Mouse (Mus musculus) heart, postnatal 0 days (tissue): ENCODE data around the gene Lin37. TPM values are rescaled to one million over a fixed set of nuclear protein-coding genes. Genes with fewer than 3 reads are reported as not detected.

Experiments
- ATAC-seq: fragments of 200-750 bp; cut with Nextera tagmentation; 2 replicates; pipeline ENCODE4 v1.8.0; 2017; ENCODE audit warnings: low read depth, moderate number of reproducible peaks, moderate library complexity; ENCODE audit not compliant: insufficient read depth
- DNase-seq: peaks from one replicate; pipeline ENCODE4 v3.0.0-alpha.2; 2016; ENCODE audit warnings: low spot score
- H3K27ac ChIP-seq: fragments of 300-500 bp; sonication (generic); 2 replicates; pipeline ENCODE4 v1.5.1; 2014; ENCODE audit warnings: low read depth, mild to moderate bottlenecking
- H3K27me3 ChIP-seq: fragments of 300-500 bp; sonication (generic); 2 replicates; pipeline ENCODE4 v1.6.1; 2014; ENCODE audit warnings: low read length, mixed read lengths; ENCODE audit not compliant: control insufficient read depth, insufficient read depth
- H3K36me3 ChIP-seq: fragments of 300-500 bp; sonication (generic); replicated peaks from 2 replicates; pipeline ENCODE4 v1.6.1; 2014; ENCODE audit warnings: low read length, mixed read lengths; ENCODE audit not compliant: control insufficient read depth, insufficient read depth
- H3K4me1 ChIP-seq: fragments of 300-500 bp; sonication (generic); 2 replicates; pipeline ENCODE4 v1.6.1; 2014; ENCODE audit warnings: antibody characterized with exemption; ENCODE audit not compliant: control insufficient read depth, insufficient read depth
- H3K4me2 ChIP-seq: fragments of 300-500 bp; sonication (generic); 2 replicates; pipeline ENCODE4 v1.6.1; 2014; ENCODE audit warnings: low read depth, mild to moderate bottlenecking, low read length, moderate library complexity
- H3K4me3 ChIP-seq: fragments of 300-500 bp; sonication (generic); 2 replicates; pipeline ENCODE4 v1.5.1; 2014; ENCODE audit warnings: low read depth, low read length
- H3K9ac ChIP-seq: fragments of 300-500 bp; sonication (generic); replicated peaks from 2 replicates; pipeline ENCODE4 v1.6.1; 2014; ENCODE audit warnings: low read depth, low read length, mixed read lengths
- H3K9me3 ChIP-seq: fragments of 300-500 bp; sonication (generic); replicated peaks from 2 replicates; pipeline ENCODE4 v1.6.1; 2016; ENCODE audit warnings: low read length; ENCODE audit not compliant: control insufficient read depth
- CTCF ChIP-seq: IDR thresholded peaks from 2 replicates; pipeline ENCODE4 v1.5.1; 2016; ENCODE audit warnings: antibody characterized with exemption, control low read depth, low read depth
- EP300 ChIP-seq: IDR thresholded peaks from 2 replicates; pipeline ENCODE4 v1.6.1; 2016; ENCODE audit warnings: antibody characterized with exemption, low read depth
- WGBS: fragments of 180-500 bp; shearing (Covaris S2); extraction: QIAGEN DNeasy Blood & Tissue Kit; methylation state at CpG from one replicate; pipeline ENCODE4 v1.1.7; 2014; 5-methylcytosine and 5-hydroxymethylcytosine counted together
- polyA plus RNA-seq: library from polyadenylated mRNA; unstranded; fragments of >200 nt; fragmentation: Nextera tagmentation; extraction: Ambion mirVana; gene quantifications from 2 replicates; pipeline ENCODE4 v1.2.1, GENCODE M21; 2015
- total RNA-seq: library from RNA; depleted of rRNA; stranded (reverse); fragments of >200 nt; gene quantifications from 2 replicates; pipeline ENCODE4 v1.2.3, GENCODE M21; 2014; ENCODE audit warnings: low replicate concordance

The Lin37 gene
- total and polyA plus RNA-seq, 2 experiments from 2014 or later, result 11.9 to 26.2 TPM

GRCm38 (mm10) chr7:30602583-30602982 is 42.9 kb upstream of the Lin37 start:
- ATAC-seq, result no peak
- Histone ChIP-seq H3K9me3 (no peaks in the 10 kb centered on the region), H3K4me1 (0 out of 2 replicates have a peak, but pooled peaks cover 6% of the 10 kb centered on the region), H3K36me3 (no peaks in the 10 kb centered on the region), H3K9ac (no peak overlapping the region), H3K27me3 (no peaks in the 10 kb centered on the region), H3K27ac (no peak overlapping the region), H3K4me2 (no peak overlapping the region), H3K4me3 (no peak overlapping the region)
- WGBS, result 22% methylated on average over 3 of the region's 3 CpGs
- no peak for TF ChIP-seq CTCF
- no peak for TF ChIP-seq EP300
- DNase-seq, result no peak

- no peak overlapping the region for H3K27ac ChIP-seq
- H3K36me3 ChIP-seq, result no peaks in the 10 kb centered on the region
- H3K27me3 ChIP-seq, result no peaks in the 10 kb centered on the region
- H3K4me1 ChIP-seq, result 0 out of 2 replicates have a peak, but pooled peaks cover 6% of the 10 kb centered on the region
- no peak overlapping the region for H3K4me2 ChIP-seq
- 63% methylated on average over 7 of the region's 7 CpGs for WGBS
- TF ChIP-seq EP300 (no peak), CTCF (no peak)
- H3K9ac ChIP-seq, result no peak overlapping the region
- no peak overlapping the region for H3K4me3 ChIP-seq
- DNase-seq (no peak), ATAC-seq (no peak)
- H3K9me3 ChIP-seq, result no peaks in the 10 kb centered on the region
Observed at GRCm38 (mm10) chr7:30600651-30601050, 41.0 kb upstream of the Lin37 start.

- no peaks in the 10 kb centered on the region for H3K27me3 ChIP-seq
- no peak overlapping the region for H3K4me3 ChIP-seq
- H3K9me3 ChIP-seq, result no peaks in the 10 kb centered on the region
- H3K4me2 ChIP-seq, result peak overlapping the region; percentile 38
- H3K27ac ChIP-seq, result no peak overlapping the region
- under 1% methylated on average over 16 of the region's 16 CpGs for WGBS
- no peaks in the 10 kb centered on the region for H3K36me3 ChIP-seq
- ATAC-seq, result peak; percentile 96
- TF ChIP-seq CTCF (no peak), EP300 (no peak)
- no peak overlapping the region for H3K9ac ChIP-seq
- H3K4me1 ChIP-seq, result 0 out of 2 replicates have a peak, but pooled peaks cover 6% of the 10 kb centered on the region
- DNase-seq, result peak; percentile 90
Observed at GRCm38 (mm10) chr7:30599933-30600353, 40.3 kb upstream of the Lin37 start.

GRCm38 (mm10) chr7:30598786-30599185 is 39.1 kb upstream of the Lin37 start, which contains the start of gene Zbtb32:
Gene Zbtb32, minus strand, starts transcription at chr7:30598909.
- TF ChIP-seq EP300 (no peak), CTCF (no peak)
- Histone ChIP-seq H3K4me2 (no peak within 1 kb of the TSS), H3K4me1 (0 out of 2 replicates have a peak, but pooled peaks cover 6% of the 10 kb centered on the region), H3K4me3 (no peak within 1 kb of the TSS), H3K36me3 (no peaks in the 10 kb centered on the region), H3K9me3 (no peaks in the 10 kb centered on the region), H3K27ac (no peak within 1 kb of the TSS), H3K27me3 (0 out of 2 replicates have a peak, but pooled peaks cover 2% of the 10 kb centered on the region), H3K9ac (no peak within 1 kb of the TSS)
- 90% methylated on average over 12 of the region's 12 CpGs for WGBS
- DNase-seq (no peak), ATAC-seq (no peak)

- Histone ChIP-seq H3K9ac (no peak overlapping the region), H3K4me1 (0 out of 2 replicates have a peak, but pooled peaks cover 6% of the 10 kb centered on the region), H3K9me3 (no peaks in the 10 kb centered on the region), H3K4me2 (no peak overlapping the region), H3K27me3 (0 out of 2 replicates have a peak, but pooled peaks cover 2% of the 10 kb centered on the region), H3K36me3 (no peaks in the 10 kb centered on the region), H3K27ac (no peak overlapping the region), H3K4me3 (no peak overlapping the region)
- DNase-seq, result no peak
- TF ChIP-seq EP300 (no peak), CTCF (no peak)
- ATAC-seq, result no peak
- WGBS, result 62% methylated on average over 5 of the region's 5 CpGs
Observed at GRCm38 (mm10) chr7:30596811-30597210, 37.2 kb upstream of the Lin37 start.

- H3K4me3 ChIP-seq, result no peak overlapping the region
- no peak for TF ChIP-seq EP300
- TF ChIP-seq CTCF, result no peak
- H3K9me3 ChIP-seq, result no peaks in the 10 kb centered on the region
- H3K27me3 ChIP-seq, result 0 out of 2 replicates have a peak, but pooled peaks cover 2% of the 10 kb centered on the region
- WGBS, result 71% methylated on average over 5 of the region's 5 CpGs
- H3K27ac ChIP-seq, result no peak overlapping the region
- DNase-seq (no peak), ATAC-seq (no peak)
- H3K4me2 ChIP-seq, result no peak overlapping the region
- H3K4me1 ChIP-seq, result 0 out of 2 replicates have a peak, but pooled peaks cover 6% of the 10 kb centered on the region
- no peak overlapping the region for H3K9ac ChIP-seq
- no peaks in the 10 kb centered on the region for H3K36me3 ChIP-seq
Observed at GRCm38 (mm10) chr7:30596093-30596492, 36.5 kb upstream of the Lin37 start.
